Mouse (Mus musculus) megakaryocyte, embryonic 14.5 days (primary cell): ENCODE data around the gene Amfr.

ENCODE experiments used
- FLI1 ChIP-seq: IDR thresholded peaks from 2 replicates; pipeline ENCODE4 v1.6.1; 2012; ENCODE audit warnings: low read length, inconsistent platforms, mixed read lengths
- GATA1 ChIP-seq: IDR thresholded peaks from 3 replicates; pipeline ENCODE4 v1.6.1; 2012; ENCODE audit warnings: mixed read lengths, low read length, inconsistent platforms, borderline replicate concordance

DNA sequence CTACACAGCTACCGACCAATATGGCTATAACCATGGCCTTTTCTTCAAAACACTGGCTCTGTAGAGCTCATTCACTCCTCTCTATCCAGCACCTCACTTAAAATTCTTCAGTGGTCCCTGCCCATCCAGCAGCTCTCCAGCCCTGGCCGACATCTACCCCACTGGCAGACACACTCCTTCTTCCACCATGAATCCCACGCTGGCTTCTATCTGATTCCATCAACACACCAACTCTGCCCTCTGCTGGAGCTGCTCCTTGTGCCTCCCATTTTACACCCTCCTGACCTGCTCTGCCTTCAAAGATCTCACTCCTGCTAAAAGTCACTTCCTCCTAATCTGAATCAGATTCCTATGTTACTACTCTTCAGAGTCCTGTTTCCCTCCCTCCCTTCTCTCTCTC, 28.8 kb downstream of the Amfr start:
- TF ChIP-seq GATA1 (no peak), FLI1 (no peak)
